Mouse (Mus musculus) CD8-positive naive resting alpha-beta T cell, adult 57 days (primary cell): ENCODE data around the gene Odaph. TPM values are rescaled to one million over a fixed set of nuclear protein-coding genes. Genes with fewer than 3 reads are reported as not detected.

Experiments used
- total RNA-seq: library from RNA; stranded (reverse); gene quantifications from one replicate; pipeline ENCODE4 v1.2.4, GENCODE M21; 2023

The Odaph gene
- not detected for total RNA-seq

DNA sequence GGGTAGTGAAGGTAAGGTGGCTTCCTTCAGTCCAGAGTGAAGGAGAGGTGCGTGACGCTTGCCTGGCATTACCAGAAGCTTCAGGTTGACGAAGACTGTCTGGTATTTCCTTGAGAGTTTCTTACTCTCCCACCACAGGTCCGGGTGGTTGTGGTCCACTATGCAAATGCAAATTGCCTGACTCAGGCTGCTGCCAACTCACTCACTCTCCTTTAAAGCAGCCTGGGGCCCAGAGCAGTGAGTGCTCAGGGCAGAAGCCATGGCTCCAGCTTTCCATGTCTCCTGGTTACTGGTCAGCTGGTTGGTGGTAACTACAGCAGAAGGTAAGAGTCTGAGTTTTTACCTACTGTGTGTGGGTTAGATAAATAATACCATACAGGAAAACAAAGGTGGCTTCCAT, at the start of gene Odaph:
Gene Odaph, plus strand, starts transcription at position 240 of the 400 bp plus-strand sequence.

DNA sequence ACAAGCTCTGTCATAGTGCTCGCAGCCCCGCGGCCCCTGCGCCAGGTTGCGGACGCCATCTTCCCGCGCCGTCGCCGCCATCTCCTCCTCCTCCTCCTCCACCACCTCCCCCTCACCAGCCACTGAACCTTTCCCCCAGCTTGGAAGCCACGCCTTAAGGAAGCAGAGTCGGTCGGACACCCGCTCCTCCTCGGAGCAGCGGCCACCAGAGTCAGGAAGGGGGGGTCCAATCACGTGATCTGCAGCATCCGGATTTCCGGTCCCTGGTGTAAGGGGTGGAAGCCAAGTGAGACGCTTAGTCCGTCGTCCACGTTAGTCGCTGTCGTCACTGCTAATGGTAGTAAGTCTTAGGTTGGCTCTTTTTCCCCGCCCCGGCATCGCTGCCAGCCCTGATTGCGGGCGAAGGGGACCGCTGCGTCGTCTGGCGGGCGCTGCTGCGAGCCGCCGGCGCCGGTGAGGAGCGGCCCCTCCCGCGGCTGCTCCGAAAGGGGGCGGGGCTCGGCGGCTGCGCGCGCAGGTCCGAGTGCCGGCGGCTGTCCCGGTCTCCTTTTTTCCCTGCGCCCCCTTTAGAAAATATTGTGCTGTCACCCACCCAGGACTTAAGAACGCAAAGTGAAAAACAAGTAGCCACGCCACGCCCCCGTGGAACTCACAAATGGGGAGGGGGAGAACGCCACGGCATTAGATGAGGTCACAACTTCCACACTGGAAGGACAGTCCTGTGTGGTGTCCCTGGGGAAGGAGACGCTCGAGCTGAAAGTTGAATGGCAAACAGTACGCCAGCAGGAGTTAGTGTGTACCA, 24.4 kb upstream of the Odaph start, which contains the start of gene Rchy1:
Gene Rchy1, minus strand, starts transcription at position 430 of the 802 bp plus-strand sequence.

DNA sequence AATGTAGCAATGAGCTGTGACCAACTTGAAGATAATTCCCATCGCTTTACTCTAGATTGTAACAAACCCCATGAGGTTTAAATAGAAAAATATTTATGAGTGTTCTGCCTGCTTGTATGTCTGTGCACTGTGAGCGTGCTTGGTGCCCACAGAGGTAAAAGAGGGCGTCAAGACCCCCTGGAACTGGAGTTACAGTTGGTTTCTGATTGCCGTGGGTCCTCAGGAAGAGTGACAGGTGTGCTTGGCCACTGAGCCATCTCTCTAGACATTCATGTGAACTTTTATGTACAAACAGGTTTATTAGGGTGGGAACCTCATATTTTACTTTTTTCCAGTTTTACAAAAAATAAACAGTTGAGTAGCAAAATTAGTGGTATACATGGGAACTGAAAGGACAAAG, 56.5 kb downstream of the Odaph start, which contains the start of gene Cdkl2:
Gene Cdkl2, minus strand, starts transcription at position 101 of the 400 bp plus-strand sequence.

Other genes with a start within 250 kb of the Odaph start
- 76.5 TPM for gene Rchy1, start 24.4 kb upstream of the Odaph start, total RNA-seq
- 1.0 TPM for gene Cdkl2, start 56.4 kb downstream of the Odaph start, total RNA-seq
- gene G3bp2, start 96.2 kb downstream of the Odaph start, total RNA-seq: 106 TPM
- 58.7 TPM for gene Uso1, start 150.5 kb downstream of the Odaph start, total RNA-seq
- not detected for gene U90926, start 227.9 kb downstream of the Odaph start, total RNA-seq